Mouse (Mus musculus) midbrain, embryonic 16.5 days (tissue): ENCODE data around the gene Gmnc. TPM values are rescaled to one million over a fixed set of nuclear protein-coding genes. Genes with fewer than 3 reads are reported as not detected.
A peak's percentile ranks its signal among the peaks of the same experiment; 100 is the strongest.

Experiments used
- ATAC-seq: fragments of 200-750 bp; cut with Nextera tagmentation; 2 replicates; pipeline ENCODE4 v1.8.0; 2017; ENCODE audit warnings: moderate TSS enrichment
- H3K27ac ChIP-seq: fragments of 300-500 bp; sonication (generic); 2 replicates; pipeline ENCODE4 v1.5.1; 2014; ENCODE audit warnings: mild to moderate bottlenecking, low read length, mixed read lengths
- H3K27me3 ChIP-seq: fragments of 300-500 bp; sonication (generic); 2 replicates; pipeline ENCODE4 v1.6.1; 2014; ENCODE audit warnings: low read depth, low read length, mixed read lengths; ENCODE audit not compliant: control insufficient read depth, insufficient read depth
- H3K36me3 ChIP-seq: fragments of 300-500 bp; sonication (generic); 2 replicates; pipeline ENCODE4 v1.6.1; 2014; ENCODE audit warnings: mild to moderate bottlenecking, low read length, moderate library complexity, mixed read lengths; ENCODE audit not compliant: control insufficient read depth, insufficient read depth
- H3K4me1 ChIP-seq: fragments of 300-500 bp; sonication (generic); 2 replicates; pipeline ENCODE4 v1.6.1; 2014; ENCODE audit warnings: mild to moderate bottlenecking, low read length, mixed read lengths; ENCODE audit not compliant: control insufficient read depth, insufficient read depth
- H3K4me2 ChIP-seq: fragments of 300-500 bp; sonication (generic); 2 replicates; pipeline ENCODE4 v1.6.1; 2014; ENCODE audit warnings: mild to moderate bottlenecking, low read length, mixed read lengths
- H3K4me3 ChIP-seq: fragments of 300-500 bp; sonication (generic); 2 replicates; pipeline ENCODE4 v1.5.1; 2014; ENCODE audit warnings: low read depth, mild to moderate bottlenecking, low read length, moderate library complexity, mixed read lengths
- H3K9ac ChIP-seq: fragments of 300-500 bp; sonication (generic); 2 replicates; pipeline ENCODE4 v1.6.1; 2014; ENCODE audit warnings: low read depth, low read length, mixed read lengths
- H3K9me3 ChIP-seq: fragments of 300-500 bp; sonication (generic); replicated peaks from 2 replicates; pipeline ENCODE4 v1.6.1; 2014; ENCODE audit warnings: mild to moderate bottlenecking, low read length, mixed read lengths; ENCODE audit not compliant: control insufficient read depth, poor library complexity, severe bottlenecking
- WGBS: fragments of 180-500 bp; shearing (Covaris S2); extraction: QIAGEN DNeasy Blood & Tissue Kit; methylation state at CpG from one replicate; pipeline ENCODE4 v1.1.7; 2014; 5-methylcytosine and 5-hydroxymethylcytosine counted together
- polyA plus RNA-seq: library from polyadenylated mRNA; unstranded; fragments of >200 nt; fragmentation: Nextera tagmentation; extraction: Ambion mirVana; gene quantifications from 2 replicates; pipeline ENCODE4 v1.2.1, GENCODE M21; 2015

Gmnc gene
- polyA plus RNA-seq, 1 experiment from 2014 or later = 0.18 TPM

DNA sequence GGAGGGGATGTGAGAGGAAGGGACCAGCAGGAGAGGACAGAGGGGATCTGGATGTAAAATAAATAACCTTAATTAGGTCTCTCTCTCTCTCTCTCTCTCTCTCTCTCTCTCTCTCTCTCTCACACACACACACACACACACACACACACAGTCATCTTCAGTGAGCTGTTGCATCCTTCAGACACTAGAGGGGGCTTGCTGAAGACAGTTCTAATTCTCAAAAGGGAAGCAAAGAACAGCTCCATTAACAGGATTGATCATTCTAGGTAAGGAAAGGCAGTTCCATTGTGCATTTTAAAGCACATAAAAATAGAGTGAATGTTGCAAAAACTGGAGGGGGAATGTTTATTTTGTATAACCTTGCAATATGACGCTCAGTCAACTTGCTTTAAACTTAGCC is 5.7 kb downstream of the Gmnc start:
- Histone ChIP-seq H3K9me3 (no peaks in the 10 kb centered on the region), H3K4me2 (no peak overlapping the region), H3K4me1 (no peaks in the 10 kb centered on the region), H3K36me3 (no peaks in the 10 kb centered on the region), H3K27ac (no peak overlapping the region), H3K9ac (no peak overlapping the region), H3K4me3 (no peak overlapping the region), H3K27me3 (no peaks in the 10 kb centered on the region)
- 87% methylated on average over 1 of the region's 1 CpGs for WGBS
- ATAC-seq = no peak

- no peak overlapping the region for H3K4me3 ChIP-seq
- H3K4me2 ChIP-seq = no peak overlapping the region
- H3K27me3 ChIP-seq = no peaks in the 10 kb centered on the region
- no peak overlapping the region for H3K9ac ChIP-seq
- WGBS = 37% methylated on average over 3 of the region's 3 CpGs
- ATAC-seq = no peak
- no peaks in the 10 kb centered on the region for H3K9me3 ChIP-seq
- no peaks in the 10 kb centered on the region for H3K4me1 ChIP-seq
- no peaks in the 10 kb centered on the region for H3K36me3 ChIP-seq
- no peak overlapping the region for H3K27ac ChIP-seq
These were observed 9.3 kb downstream of the Gmnc start for GRCm38 (mm10) chr16:26982112-26982511.

- Histone ChIP-seq H3K4me3 (peak overlapping the region; percentile 45), H3K9ac (peak overlapping the region; percentile 47), H3K4me1 (peaks cover 2% of the 10 kb centered on the region; the same call in 1 of the 2 replicates), H3K9me3 (no peaks in the 10 kb centered on the region), H3K27me3 (no peaks in the 10 kb centered on the region), H3K4me2 (peak overlapping the region; percentile 95), H3K27ac (no peak overlapping the region), H3K36me3 (no peaks in the 10 kb centered on the region)
- WGBS = 1% methylated on average over 28 of the region's 28 CpGs
- peak; percentile 70 for ATAC-seq
These were observed 23.5 kb downstream of the Gmnc start for GRCm38 (mm10) chr16:26967967-26968366.

GRCm38 (mm10) chr16:26966830-26967229 is 24.6 kb downstream of the Gmnc start:
- Histone ChIP-seq H3K9ac (no peak overlapping the region), H3K36me3 (no peaks in the 10 kb centered on the region), H3K9me3 (no peaks in the 10 kb centered on the region), H3K27me3 (no peaks in the 10 kb centered on the region), H3K4me3 (no peak overlapping the region), H3K4me2 (no peak overlapping the region), H3K4me1 (peaks cover 2% of the 10 kb centered on the region; the same call in 1 of the 2 replicates), H3K27ac (no peak overlapping the region)
- ATAC-seq = no peak
- 82% methylated on average over 2 of the region's 2 CpGs for WGBS

GRCm38 (mm10) chr16:26961971-26962370 is 29.5 kb downstream of the Gmnc start:
- no peaks in the 10 kb centered on the region for H3K36me3 ChIP-seq
- no peak for ATAC-seq
- no peaks in the 10 kb centered on the region for H3K4me1 ChIP-seq
- no peak overlapping the region for H3K4me3 ChIP-seq
- H3K9me3 ChIP-seq = no peaks in the 10 kb centered on the region
- no peak overlapping the region for H3K4me2 ChIP-seq
- H3K27ac ChIP-seq = no peak overlapping the region
- no peaks in the 10 kb centered on the region for H3K27me3 ChIP-seq
- no peak overlapping the region for H3K9ac ChIP-seq

DNA sequence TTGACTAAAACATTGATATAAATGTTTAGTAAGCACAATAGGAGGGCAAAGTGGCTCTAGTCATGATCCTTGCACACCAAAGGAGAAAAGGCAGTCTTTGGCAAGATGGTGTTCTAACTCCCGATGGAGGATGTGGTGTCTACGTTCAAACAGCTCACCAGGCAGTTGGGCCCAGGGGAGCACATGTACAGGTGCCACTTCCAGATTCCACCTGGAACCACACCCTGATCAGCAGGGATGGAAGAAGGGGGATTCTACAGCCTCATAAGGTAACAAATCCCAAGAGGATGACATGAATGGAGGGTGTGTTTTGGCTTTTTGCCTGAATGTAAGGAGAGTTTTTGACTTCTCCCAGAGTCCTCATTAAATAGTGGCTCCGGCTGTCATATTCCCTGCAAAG is 39.9 kb downstream of the Gmnc start:
- WGBS = 91% methylated on average over 3 of the region's 3 CpGs
- no peak overlapping the region for H3K27ac ChIP-seq

DNA sequence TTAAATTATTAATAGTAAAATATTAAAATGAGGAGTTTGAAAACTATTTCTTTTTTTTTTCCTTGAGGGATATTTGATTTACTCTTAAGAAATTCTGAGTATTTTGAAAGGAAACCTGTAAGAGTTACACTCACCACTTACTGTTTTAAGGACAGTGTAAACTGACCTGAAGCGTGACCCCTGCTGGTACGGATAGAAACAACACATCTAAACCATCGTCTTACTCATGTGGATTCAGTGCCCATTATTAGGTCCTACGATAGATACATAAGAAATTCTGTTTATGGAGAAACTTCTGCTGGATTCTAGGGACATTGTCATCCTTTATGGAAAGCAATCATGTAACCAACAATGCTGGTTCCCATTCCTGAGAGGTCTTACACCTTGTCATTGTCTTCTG is 41.2 kb downstream of the Gmnc start:
- Histone ChIP-seq H3K4me3 (no peak overlapping the region), H3K4me2 (no peak overlapping the region), H3K36me3 (no peaks in the 10 kb centered on the region), H3K27ac (no peak overlapping the region), H3K27me3 (no peaks in the 10 kb centered on the region), H3K9ac (no peak overlapping the region), H3K9me3 (no peaks in the 10 kb centered on the region), H3K4me1 (no peaks in the 10 kb centered on the region)
- no peak for ATAC-seq
- 56% methylated on average over 4 of the region's 4 CpGs for WGBS

More for the DNA sequence above, 39.9 kb downstream of the Gmnc start:
- ATAC-seq = no peak
- Histone ChIP-seq H3K36me3 (no peaks in the 10 kb centered on the region), H3K27me3 (no peaks in the 10 kb centered on the region), H3K4me3 (no peak overlapping the region), H3K4me2 (no peak overlapping the region), H3K9me3 (no peaks in the 10 kb centered on the region), H3K4me1 (no peaks in the 10 kb centered on the region), H3K9ac (no peak overlapping the region)

- Histone ChIP-seq H3K9me3 (no peaks in the 10 kb centered on the region), H3K36me3 (no peaks in the 10 kb centered on the region), H3K27ac (no peak overlapping the region), H3K9ac (no peak overlapping the region), H3K4me1 (no peaks in the 10 kb centered on the region), H3K4me2 (no peak overlapping the region), H3K27me3 (no peaks in the 10 kb centered on the region), H3K4me3 (no peak overlapping the region)
- no peak for ATAC-seq
- 84% methylated on average over 1 of the region's 1 CpGs for WGBS
These were observed 87.5 kb downstream of the Gmnc start for GRCm38 (mm10) chr16:26903968-26904367.

GRCm38 (mm10) chr16:26901471-26901870 is 90.0 kb downstream of the Gmnc start:
- Histone ChIP-seq H3K27me3 (no peaks in the 10 kb centered on the region), H3K9me3 (no peaks in the 10 kb centered on the region), H3K9ac (no peak overlapping the region), H3K36me3 (no peaks in the 10 kb centered on the region), H3K4me1 (no peaks in the 10 kb centered on the region), H3K4me2 (no peak overlapping the region), H3K27ac (no peak overlapping the region), H3K4me3 (no peak overlapping the region)
- peak; percentile 28; the same call in 1 of the 2 replicates for ATAC-seq
- WGBS = 26% methylated on average over 4 of the region's 4 CpGs

DNA sequence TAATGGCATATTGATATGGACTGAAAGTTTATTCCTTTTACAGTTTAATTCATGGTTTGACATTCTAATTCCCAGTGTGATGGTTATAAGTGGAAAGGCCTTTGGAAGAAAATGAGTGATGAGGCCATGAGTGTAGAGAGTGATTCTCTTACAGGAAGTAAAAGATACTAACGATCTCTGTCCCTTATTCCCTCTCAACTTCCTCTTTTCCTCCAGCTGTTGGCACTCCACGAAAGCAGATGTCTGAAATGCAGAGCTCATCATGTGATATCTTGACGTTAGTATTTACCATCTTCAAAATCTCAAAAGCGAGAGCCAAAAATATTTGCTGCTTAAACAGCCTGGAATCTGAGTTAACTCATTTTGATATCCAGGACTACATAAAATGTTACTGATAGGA is 105.1 kb downstream of the Gmnc start:
- Histone ChIP-seq H3K4me1 (no peaks in the 10 kb centered on the region), H3K36me3 (no peaks in the 10 kb centered on the region), H3K27me3 (no peaks in the 10 kb centered on the region), H3K9me3 (no peaks in the 10 kb centered on the region), H3K9ac (no peak overlapping the region), H3K4me2 (no peak overlapping the region), H3K4me3 (no peak overlapping the region), H3K27ac (no peak overlapping the region)
- 89% methylated on average over 4 of the region's 4 CpGs for WGBS
- ATAC-seq = no peak
